Mouse (Mus musculus) kidney, embryonic 16.5 days (tissue): ENCODE results near the gene 1700003F12Rik. TPM values are rescaled to one million over a fixed set of nuclear protein-coding genes. Genes with fewer than 3 reads are reported as not detected.

Source experiments
- polyA plus RNA-seq: library from polyadenylated mRNA; unstranded; fragments of >200 nt; fragmentation: Nextera tagmentation; extraction: Ambion mirVana; gene quantifications from 2 replicates; pipeline ENCODE4 v1.2.1, GENCODE M21; 2015

Gene 1700003F12Rik
- polyA plus RNA-seq, 1 experiment from 2014 or later = 0.64 TPM

Other genes starting within 250 kb of the 1700003F12Rik start
- not detected in 2 replicates for gene Bpifb9b, start 239.9 kb upstream of the 1700003F12Rik start, polyA plus RNA-seq
- gene Cdk5rap1, start 174.1 kb upstream of the 1700003F12Rik start, polyA plus RNA-seq = 17.4 and 23.4 TPM in 2 replicates
- gene Snta1, start 139.0 kb upstream of the 1700003F12Rik start, polyA plus RNA-seq = 9.5 and 12.2 TPM in 2 replicates
- 44.2 and 48.3 TPM in 2 replicates for gene Cbfa2t2, start 110.6 kb upstream of the 1700003F12Rik start, polyA plus RNA-seq
- gene Actl10, start 4.7 kb downstream of the 1700003F12Rik start, polyA plus RNA-seq = 0.20 and 0.27 TPM in 2 replicates
- 2.8 and 3.3 TPM in 2 replicates for gene Necab3, start 11.8 kb downstream of the 1700003F12Rik start, polyA plus RNA-seq
- 11.6 and 19.6 TPM in 2 replicates for gene E2f1, start 22.8 kb downstream of the 1700003F12Rik start, polyA plus RNA-seq
- gene Pxmp4, start 56.6 kb downstream of the 1700003F12Rik start, polyA plus RNA-seq = 31.8 and 32.9 TPM in 2 replicates
- gene Zfp341, start 66.2 kb downstream of the 1700003F12Rik start, polyA plus RNA-seq = 1.2 and 1.3 TPM in 2 replicates
- gene 4930519P11Rik, start 66.4 kb downstream of the 1700003F12Rik start, polyA plus RNA-seq = 0.40 TPM in 1 of 2 replicates, not detected in the other
- gene Chmp4b, start 104.6 kb downstream of the 1700003F12Rik start, polyA plus RNA-seq = 18.0 and 20.7 TPM in 2 replicates
- not detected in 2 replicates for gene Gm14214, start 222.9 kb downstream of the 1700003F12Rik start, polyA plus RNA-seq
- gene Raly, start 244.0 kb downstream of the 1700003F12Rik start, polyA plus RNA-seq = 42.3 and 48.4 TPM in 2 replicates
- gene a, start 244.3 kb downstream of the 1700003F12Rik start, polyA plus RNA-seq = 0.35 TPM in 1 of 2 replicates, not detected in the other